Mouse (Mus musculus) gastrocnemius, postnatal 36 days (tissue): ENCODE data around the gene Trarg1. TPM values are rescaled to one million over a fixed set of nuclear protein-coding genes. Genes with fewer than 3 reads are reported as not detected.

Source experiments
- total RNA-seq, 2 experiments: library from RNA; stranded (reverse); gene quantifications; 2 replicates each; pipeline ENCODE4 v1.2.3; 2021

The Trarg1 gene
- total RNA-seq, 2 experiments from 2014 or later, result 1.0 to 2.1 TPM

Other genes starting within 250 kb of the Trarg1 start
- gene Abr, start 57.5 kb upstream of the Trarg1 start, total RNA-seq, result 10 to 100 TPM in 1 of 2 experiments, 1 to 10 TPM in 1; 8.2 to 12.7 TPM
- gene Bhlha9, start 7.3 kb upstream of the Trarg1 start, total RNA-seq, result not detected
- gene Gosr1, start 83.8 kb downstream of the Trarg1 start, total RNA-seq, result 10 to 100 TPM; 19.3 to 20.5 TPM
- gene Cpd, start 167.2 kb downstream of the Trarg1 start, total RNA-seq, result 10 to 100 TPM; 28.2 to 28.9 TPM
- gene Tmigd1, start 222.4 kb downstream of the Trarg1 start, total RNA-seq, result under 1 TPM in 1 of 2 experiments, not detected in 1; 0.41 TPM
- gene Blmh, start 245.0 kb downstream of the Trarg1 start, total RNA-seq, result 10 to 100 TPM; 29.6 to 33.0 TPM